Comparison of ENCODE assay signal across 18 mouse cellular contexts in genomic region chr13:53521468-53521867, GRCm38 (mm10). TPM values are rescaled to one million over a fixed set of nuclear protein-coding genes. Genes with fewer than 3 reads are reported as not detected.
DNase-seq lines count a peak whose midpoint lies in the region; TF ChIP-seq lines count a peak whose summit lies in the region.
"Had no signal": no experiment of that assay in that cellular context is flagged by ENCODE, and none has a peak within 500 bp of the region (broad histone marks: within the 10 kb centered on the region; RNA-seq: fewer than 3 reads in every experiment).

No protein-coding gene starts in this region.

- intact Hi-C loops in left cerebral cortex, postnatal 14 days (cut with DNase I) = no loop called here
- intact Hi-C loops in left cerebral cortex, postnatal 4 days (cut with DNase I) = no loop called here

- no peak for TF ChIP-seq CTCF in brain, embryonic 14.5 days (IDR thresholded peaks at IDR 0.05; ENCODE audit: borderline replicate concordance, extremely low read depth, insufficient read depth, insufficient read length)

- TF ChIP-seq POLR2A in brain, embryonic 14.5 days (IDR thresholded peaks at IDR 0.05; ENCODE audit: borderline replicate concordance, extremely low read depth, insufficient read depth, insufficient read length, poor library complexity, severe bottlenecking) = no peak

- DNase-seq in heart, adult 18-20 months = peak; percentile 2
- no peak for DNase-seq in heart, adult 11 months
- peak; percentile 7 to 35 for DNase-seq in left cerebral cortex, postnatal 14 days (ENCODE audit: low spot score in 2 of 2)
- no peak for DNase-seq in left cerebral cortex, postnatal 4 days
- peak; percentile 76 for DNase-seq in brain, embryonic 14.5 days (ENCODE audit: low read depth)
- DNase-seq in retina, embryonic 14.5 days (ENCODE audit: low spot score) = peak; percentile 32
- no peak for DNase-seq in cerebellum, postnatal 4 days (ENCODE audit: low spot score in 2 of 2)
- DNase-seq: adrenal gland, adult 8-10 months; cerebellum, adult 8-10 months; cerebellum, postnatal 36 days; gastrocnemius, postnatal 14 days; kidney, postnatal 36 days; lung, adult 18-20 months; lung, postnatal 10 days; right cerebral cortex, adult 18-20 months; thymus, postnatal 25 days had no signal

RNA-seq across cellular contexts. Expression of gene Msx2, which starts 48.6 kb away (rescaled TPM):
- under 1 TPM; 0.36 to 0.69 TPM for total RNA-seq in heart, adult 18-20 months (2021)
- total RNA-seq in left cerebral cortex, postnatal 14 days (2021) = under 1 TPM; 0.29 to 0.49 TPM
- total RNA-seq in left cerebral cortex, postnatal 4 days (2021) = under 1 TPM; 0.60 to 0.74 TPM
- polyA plus RNA-seq in brain, embryonic 14.5 days (2012; rRNA removed) = 0.62 and 2.5 TPM in 2 replicates
- polyA plus RNA-seq: activated CD4-positive, CD25-positive, alpha-beta regulatory T cell, adult 4 months; intestine, postnatal 0 days had no signal

Comparison
In these comparisons a context has a peak if more than half of its experiments do, and no peak if none do; other contexts are left out.
1. DNase-seq: peak in heart, adult 18-20 months (2 of 2), left cerebral cortex, postnatal 14 days (2 of 2), brain, embryonic 14.5 days (single experiment) and retina, embryonic 14.5 days (single experiment); none in heart, adult 11 months (single experiment), left cerebral cortex, postnatal 4 days (single experiment) and cerebellum, postnatal 4 days (0 of 2).